Comparison of ENCODE assay signal across 27 mouse cellular contexts in genomic region chr5:4803708-4804107, GRCm38 (mm10). TPM values are rescaled to one million over a fixed set of nuclear protein-coding genes. Genes with fewer than 3 reads are reported as not detected.
DNase-seq lines count a peak whose midpoint lies in the region; ATAC-seq and TF ChIP-seq lines count a peak whose summit lies in the region.
"Had no signal": no experiment of that assay in that cellular context is flagged by ENCODE, and none has a peak within 500 bp of the region (broad histone marks: within the 10 kb centered on the region; RNA-seq: fewer than 3 reads in every experiment).

No protein-coding gene starts in this region.

- H3K27ac ChIP-seq in layer of hippocampus, adult 2 months = no peak overlapping the region
- no peak overlapping the region for H3K27ac ChIP-seq in midbrain, postnatal 0 days (ENCODE audit: low read depth, low read length)
- H3K27ac ChIP-seq: forebrain, embryonic 10.5 days; forebrain, embryonic 13.5 days; heart, adult 2 months; heart, embryonic 10.5 days; heart, embryonic 13.5 days; hindbrain, embryonic 10.5 days; hindbrain, embryonic 13.5 days; intestine, embryonic 15.5 days had no signal

- no peaks in the 10 kb centered on the region for H3K36me3 ChIP-seq in midbrain, postnatal 0 days (ENCODE audit: insufficient read depth, low read length)
- H3K36me3 ChIP-seq: forebrain, embryonic 10.5 days; G1E; heart, embryonic 10.5 days; heart, embryonic 13.5 days; hindbrain, embryonic 10.5 days; hindbrain, embryonic 13.5 days; intestine, embryonic 15.5 days had no signal

- H3K27me3 ChIP-seq in midbrain, postnatal 0 days (ENCODE audit: insufficient read depth, low read length) = no peaks in the 10 kb centered on the region
- H3K27me3 ChIP-seq: CH12.LX; forebrain, embryonic 13.5 days; heart, embryonic 13.5 days; intestine, embryonic 15.5 days; Patski had no signal

- no peaks in the 10 kb centered on the region for H3K9me3 ChIP-seq in midbrain, postnatal 0 days (ENCODE audit: low read length)
- H3K9me3 ChIP-seq: forebrain, embryonic 10.5 days; forebrain, embryonic 13.5 days; G1E; heart, embryonic 10.5 days; heart, embryonic 13.5 days; hindbrain, embryonic 10.5 days; hindbrain, embryonic 13.5 days; intestine, embryonic 15.5 days had no signal

- no peak overlapping the region for H3K4me3 ChIP-seq in layer of hippocampus, adult 2 months
- H3K4me3 ChIP-seq in midbrain, postnatal 0 days (ENCODE audit: low read depth, low read length) = no peak overlapping the region
- H3K4me3 ChIP-seq: forebrain, embryonic 10.5 days; forebrain, embryonic 13.5 days; heart, adult 2 months; heart, embryonic 10.5 days; heart, embryonic 13.5 days; hindbrain, embryonic 10.5 days; hindbrain, embryonic 13.5 days; intestine, embryonic 15.5 days had no signal

- no peak for DNase-seq in frontal cortex, postnatal 10 days (ENCODE audit: low spot score in 2 of 2)
- no peak for DNase-seq in layer of hippocampus, adult 2 months (ENCODE audit: low spot score in 2 of 2)
- no peak for DNase-seq in midbrain, postnatal 0 days (ENCODE audit: low spot score)
- DNase-seq: adrenal gland, adult 2 months; adrenal gland, postnatal 14 days; B cell, adult 2 months; cerebellum, adult 11-12 months; cerebellum, adult 8-10 months; cerebellum, postnatal 10 days; cerebellum, postnatal 36 days; gastrocnemius, postnatal 25 days; heart, adult 2 months had no signal

- 79% methylated on average over 5 of the region's 5 CpGs for WGBS in midbrain, postnatal 0 days

- no peak overlapping the region for H3K4me2 ChIP-seq in midbrain, postnatal 0 days (ENCODE audit: low read depth, low read length, poor library complexity, severe bottlenecking)
- H3K4me2 ChIP-seq: forebrain, embryonic 13.5 days; heart, embryonic 13.5 days; hindbrain, embryonic 13.5 days; intestine, embryonic 15.5 days had no signal

- no peak for TF ChIP-seq CTCF in layer of hippocampus, adult 2 months (conservative IDR thresholded peaks at IDR 0.05)
- no peak for TF ChIP-seq CTCF in midbrain, postnatal 0 days (IDR thresholded peaks at IDR 0.05)

- ATAC-seq in frontal cortex, adult (ENCODE audit: low TSS enrichment) = peak; percentile 58
- ATAC-seq in granulocyte monocyte progenitor cell, adult 5-6 weeks (replicated peaks; ENCODE audit: poor library complexity, severe bottlenecking) = peak; percentile 55
- ATAC-seq in megakaryocyte, adult 5-6 weeks (ENCODE audit: poor library complexity, severe bottlenecking) = 0 out of 2 replicates have a peak, but pooled peaks have one; percentile 18
- ATAC-seq in midbrain, postnatal 0 days (ENCODE audit: low FRiP score) = no peak
- ATAC-seq: forebrain, embryonic 13.5 days; forebrain, embryonic 16.5 days; hindbrain, embryonic 16.5 days; intestine, embryonic 15.5 days; Patski had no signal

- no peak overlapping the region for H3K9ac ChIP-seq in midbrain, postnatal 0 days (replicated peaks; ENCODE audit: low read length, poor library complexity, severe bottlenecking)
- H3K9ac ChIP-seq: forebrain, embryonic 13.5 days; heart, embryonic 13.5 days; hindbrain, embryonic 13.5 days; intestine, embryonic 15.5 days had no signal

- H3K4me1 ChIP-seq in midbrain, postnatal 0 days (ENCODE audit: insufficient read depth, low read length) = no peaks in the 10 kb centered on the region
- H3K4me1 ChIP-seq: intestine, embryonic 15.5 days had no signal

RNA-seq across cellular contexts. Expression of gene Fzd1, which starts 45.9 kb away (rescaled TPM):
- 0.06 TPM in 1 of 2 replicates, not detected in the other for total RNA-seq in granulocyte monocyte progenitor cell, adult 5-6 weeks (2014; fragmentation: Nextera tagmentation)
- 0.10 and 0.17 TPM in 2 replicates for total RNA-seq in granulocyte monocyte progenitor cell, adult 5-6 weeks (2017)
- 0.39 and 1.2 TPM in 2 replicates for total RNA-seq in megakaryocyte, adult 5-6 weeks (2015)
- 0.08 and 0.48 TPM in 2 replicates for total RNA-seq in megakaryocyte, adult 5-6 weeks (2017)
- 1 to 10 TPM; 9.3 to 9.4 TPM for total RNA-seq in layer of hippocampus, adult 2 months (2021)
- 105 and 112 TPM in 2 replicates for total RNA-seq in midbrain, postnatal 0 days (2014; rRNA removed)
- polyA plus RNA-seq in midbrain, postnatal 0 days (2015; fragmentation: Nextera tagmentation; extraction: Ambion mirVana) = 14.1 and 16.2 TPM in 2 replicates
- total RNA-seq: CH12.LX had no signal
- polyA plus RNA-seq: G1E had no signal

Comparison
In these comparisons a context has a peak if more than half of its experiments do, and no peak if none do; other contexts are left out.
1. RNA of gene Fzd1, which starts 45.9 kb away (total RNA-seq): 105 to 112 TPM in midbrain, postnatal 0 days; 9.3 to 9.4 TPM in layer of hippocampus, adult 2 months, 0.08 to 1.2 TPM in megakaryocyte, adult 5-6 weeks and 0.06 to 0.17 TPM in granulocyte monocyte progenitor cell, adult 5-6 weeks; every median in the first group is over 10 times any median in the second.